Mouse (Mus musculus) bone marrow macrophage, adult 2 months (primary cell): ENCODE results near the gene Hacd3. TPM values are rescaled to one million over a fixed set of nuclear protein-coding genes. Genes with fewer than 3 reads are reported as not detected.

Source experiments
- H3K27ac ChIP-seq: 2 replicates; pipeline ENCODE4 v1.5.1; 2012; ENCODE audit warnings: low read depth, low read length; ENCODE audit not compliant: insufficient read depth
- H3K4me1 ChIP-seq: 2 replicates; pipeline ENCODE4 v1.6.1; 2012; ENCODE audit warnings: low read length; ENCODE audit not compliant: control insufficient read depth, insufficient read depth
- H3K4me3 ChIP-seq: 2 replicates; pipeline ENCODE4 v1.5.1; 2012; ENCODE audit warnings: mild to moderate bottlenecking, low read length, moderate library complexity; ENCODE audit not compliant: insufficient read depth
- CTCF ChIP-seq: IDR thresholded peaks from 2 replicates; pipeline ENCODE4 v1.5.1; 2012; ENCODE audit warnings: low read depth, mild to moderate bottlenecking, low read length, moderate library complexity
- POLR2A ChIP-seq: IDR thresholded peaks from 2 replicates; pipeline ENCODE4 v1.6.1; 2012; ENCODE audit warnings: mild to moderate bottlenecking, low read depth, low read length, borderline replicate concordance
- polyA plus RNA-seq: library from polyadenylated mRNA; stranded (reverse); fragments of >200 nt; gene quantifications from 2 replicates; pipeline ENCODE4 v1.2.4, GENCODE M21; 2012; ENCODE audit not compliant: missing spikeins, insufficient read depth, insufficient read length

Hacd3 gene
- polyA plus RNA-seq, 1 experiment, result 27.7 TPM

DNA sequence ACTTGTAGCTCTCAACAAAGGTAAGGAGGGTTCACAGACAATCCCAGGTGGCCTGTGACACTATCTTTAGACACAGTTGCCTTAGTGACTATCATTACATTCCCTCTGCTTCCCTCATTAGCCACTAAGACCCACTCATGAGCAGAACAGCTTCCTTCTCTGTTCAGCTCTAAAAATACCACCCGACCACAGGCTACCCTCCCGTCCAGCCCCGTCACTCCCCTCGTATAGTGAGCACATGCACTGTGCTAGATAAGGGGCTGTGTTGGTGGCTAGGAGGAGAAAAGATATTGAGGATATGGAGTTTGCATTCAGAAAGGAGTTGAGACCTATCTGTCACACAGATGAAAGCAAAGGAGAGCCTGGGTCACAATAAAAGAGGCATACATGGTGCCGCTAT, 83.0 kb downstream of the Hacd3 start:
- TF ChIP-seq CTCF (no peak), POLR2A (no peak)
- H3K4me1 ChIP-seq, result peaks cover 16% of the 10 kb centered on the region
- H3K4me3 ChIP-seq, result no peak overlapping the region
- H3K27ac ChIP-seq, result no peak overlapping the region

DNA sequence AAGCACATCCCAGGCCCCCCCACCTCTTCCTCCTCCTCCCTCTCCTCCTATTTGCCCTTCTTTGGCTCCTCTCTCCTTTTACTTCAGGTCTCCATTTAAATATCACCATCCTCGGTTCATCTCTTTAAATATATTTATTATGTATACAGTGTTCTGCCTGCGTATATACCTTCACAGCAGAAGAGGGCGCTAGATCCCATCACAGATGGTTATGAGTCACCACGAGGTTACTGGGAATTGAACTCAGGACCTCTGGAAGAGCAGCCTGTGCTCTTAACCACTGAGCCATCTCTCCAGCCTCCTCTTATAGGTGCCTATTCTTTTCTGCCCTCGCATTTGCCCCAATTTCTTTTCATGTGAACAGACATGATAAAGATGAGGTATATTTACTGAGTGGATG, 84.0 kb downstream of the Hacd3 start:
- H3K27ac ChIP-seq, result no peak overlapping the region
- peaks cover 16% of the 10 kb centered on the region for H3K4me1 ChIP-seq
- TF ChIP-seq POLR2A (no peak), CTCF (no peak)
- no peak overlapping the region for H3K4me3 ChIP-seq

Other genes with a start within 250 kb of the Hacd3 start
- 14.9 and 18.3 TPM in 2 replicates for gene Dennd4a, start 210.4 kb downstream of the Hacd3 start, polyA plus RNA-seq
- gene Slc24a1, start 70.1 kb downstream of the Hacd3 start, polyA plus RNA-seq, result not detected in 2 replicates
- gene Ints14, start 60.8 kb downstream of the Hacd3 start, polyA plus RNA-seq, result 21.4 and 21.6 TPM in 2 replicates
- 57.3 and 73.7 TPM in 2 replicates for gene Dpp8, start 10.7 kb upstream of the Hacd3 start, polyA plus RNA-seq
- gene Igdcc4, start 79.8 kb upstream of the Hacd3 start, polyA plus RNA-seq, result 0.15 TPM in 1 of 2 replicates, not detected in the other
- gene Igdcc3, start 119.5 kb upstream of the Hacd3 start, polyA plus RNA-seq, result not detected in 2 replicates
- gene Parp16, start 173.7 kb upstream of the Hacd3 start, polyA plus RNA-seq, result 2.9 TPM in 2 replicates
- not detected in 2 replicates for gene Cilp, start 243.5 kb upstream of the Hacd3 start, polyA plus RNA-seq